Mouse (Mus musculus): ENCODE data around the gene Ace3. TPM values are rescaled to one million over a fixed set of nuclear protein-coding genes. Genes with fewer than 3 reads are reported as not detected.
A peak's percentile ranks its signal among the peaks of the same experiment; 100 is the strongest.

The Ace3 gene
- polyA plus RNA-seq, 1 experiment from 2014 or later: not detected

DNA sequence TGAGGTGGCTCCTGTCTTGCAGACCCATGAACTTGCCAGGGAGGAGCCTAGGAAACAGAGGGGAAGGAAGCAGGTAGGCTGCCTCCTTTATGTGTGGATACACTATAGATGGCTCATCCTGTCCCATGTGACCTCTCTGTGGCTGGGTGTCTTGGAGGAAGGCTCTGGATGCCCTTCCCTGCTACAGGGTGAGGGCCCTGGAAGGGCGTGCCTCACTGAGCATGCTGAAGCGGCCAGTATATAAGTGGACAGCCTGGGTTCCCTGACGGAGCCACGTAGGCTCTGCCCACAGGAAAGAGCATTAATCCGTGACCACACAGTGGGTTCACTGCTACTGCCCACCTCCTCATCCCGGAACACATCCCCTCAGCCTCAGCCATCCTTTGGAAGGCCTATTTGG, 5.0 kb upstream of the Ace3 start:
- H3K4me3 ChIP-seq (ENCODE audit: low read depth, low read length): no peak overlapping the region
- DNase-seq (ENCODE audit: low spot score) (no peak), ATAC-seq (ENCODE audit: low read depth) (no peak)
- WGBS: 64% methylated on average over 6 of the region's 6 CpGs
- no peaks in the 10 kb centered on the region for H3K9me3 ChIP-seq (ENCODE audit: control insufficient read depth, low read length)
- H3K4me2 ChIP-seq (ENCODE audit: low read depth, low read length): no peak overlapping the region
- H3K4me1 ChIP-seq (ENCODE audit: control insufficient read depth, insufficient read depth, low read length): no peaks in the 10 kb centered on the region
- no peak overlapping the region for H3K27ac ChIP-seq (replicated peaks; ENCODE audit: low read depth, low read length)
- no peak overlapping the region for H3K9ac ChIP-seq (ENCODE audit: low read depth, low read length)
- no peaks in the 10 kb centered on the region for H3K36me3 ChIP-seq (ENCODE audit: control insufficient read depth, insufficient read depth, low read length)
- H3K27me3 ChIP-seq (replicated peaks; ENCODE audit: control insufficient read depth, insufficient read depth, low read length): no peaks in the 10 kb centered on the region

DNA sequence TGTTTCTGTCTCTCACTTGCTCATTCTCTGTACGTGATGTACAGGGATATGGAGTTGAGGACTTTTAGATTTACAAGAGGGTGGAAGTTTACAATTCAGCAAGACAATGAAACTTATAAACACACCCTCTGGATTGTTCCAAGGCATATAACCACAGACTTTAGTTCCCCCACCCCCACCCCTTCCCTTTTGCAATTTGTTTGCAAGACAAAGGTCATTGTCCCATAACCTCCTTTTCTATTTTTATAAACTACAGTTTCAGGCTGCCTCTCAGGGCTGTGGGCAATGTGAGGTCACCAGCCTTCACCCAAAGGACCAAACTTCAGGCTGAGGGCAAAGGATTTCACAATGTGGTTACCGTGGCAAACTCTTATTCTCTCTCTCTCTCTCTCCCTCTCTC, 4.2 kb upstream of the Ace3 start:
- H3K27me3 ChIP-seq (replicated peaks; ENCODE audit: control insufficient read depth, insufficient read depth, low read length): no peaks in the 10 kb centered on the region
- 67% methylated on average over 2 of the region's 2 CpGs for WGBS
- H3K36me3 ChIP-seq (ENCODE audit: control insufficient read depth, insufficient read depth, low read length): no peaks in the 10 kb centered on the region
- no peak overlapping the region for H3K27ac ChIP-seq (replicated peaks; ENCODE audit: low read depth, low read length)
- ATAC-seq (ENCODE audit: low read depth): no peak
- no peak overlapping the region for H3K4me3 ChIP-seq (ENCODE audit: low read depth, low read length)
- no peak overlapping the region for H3K4me2 ChIP-seq (ENCODE audit: low read depth, low read length)
- no peak for DNase-seq (ENCODE audit: low spot score)
- H3K9me3 ChIP-seq (ENCODE audit: control insufficient read depth, low read length): no peaks in the 10 kb centered on the region
- H3K9ac ChIP-seq (ENCODE audit: low read depth, low read length): no peak overlapping the region
- no peaks in the 10 kb centered on the region for H3K4me1 ChIP-seq (ENCODE audit: control insufficient read depth, insufficient read depth, low read length)

DNA sequence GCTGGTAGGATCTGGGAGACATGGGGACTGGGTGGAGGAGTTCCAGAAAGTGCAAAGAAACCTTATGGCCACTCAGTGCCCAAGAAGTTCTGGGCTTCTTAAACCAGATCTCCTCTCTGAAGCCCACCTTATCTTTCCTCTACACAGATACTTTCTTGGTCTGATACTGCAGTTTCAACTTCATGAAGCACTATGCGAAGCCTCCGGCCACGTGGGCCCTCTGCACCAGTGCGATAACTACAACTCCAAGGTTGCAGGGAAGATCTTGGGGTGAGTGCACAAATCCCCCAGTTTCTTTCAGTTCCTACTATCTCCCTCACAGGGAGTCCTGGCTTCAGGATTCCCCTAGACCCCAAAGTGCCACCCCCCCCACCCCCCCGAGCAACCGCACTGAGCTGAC, 5.6 kb downstream of the Ace3 start:
- no peaks in the 10 kb centered on the region for H3K36me3 ChIP-seq (ENCODE audit: control insufficient read depth, insufficient read depth, low read length)
- H3K9me3 ChIP-seq (ENCODE audit: control insufficient read depth, low read length): no peaks in the 10 kb centered on the region
- H3K9ac ChIP-seq (ENCODE audit: low read depth, low read length): no peak overlapping the region
- H3K4me2 ChIP-seq (ENCODE audit: low read depth, low read length): no peak overlapping the region
- no peak for DNase-seq (ENCODE audit: low spot score)
- ATAC-seq (ENCODE audit: low read depth): no peak
- 94% methylated on average over 6 of the region's 6 CpGs for WGBS
- no peaks in the 10 kb centered on the region for H3K27me3 ChIP-seq (replicated peaks; ENCODE audit: control insufficient read depth, insufficient read depth, low read length)
- H3K4me3 ChIP-seq (ENCODE audit: low read depth, low read length): no peak overlapping the region
- no peak overlapping the region for H3K27ac ChIP-seq (replicated peaks; ENCODE audit: low read depth, low read length)
- H3K4me1 ChIP-seq (ENCODE audit: control insufficient read depth, insufficient read depth, low read length): no peaks in the 10 kb centered on the region

DNA sequence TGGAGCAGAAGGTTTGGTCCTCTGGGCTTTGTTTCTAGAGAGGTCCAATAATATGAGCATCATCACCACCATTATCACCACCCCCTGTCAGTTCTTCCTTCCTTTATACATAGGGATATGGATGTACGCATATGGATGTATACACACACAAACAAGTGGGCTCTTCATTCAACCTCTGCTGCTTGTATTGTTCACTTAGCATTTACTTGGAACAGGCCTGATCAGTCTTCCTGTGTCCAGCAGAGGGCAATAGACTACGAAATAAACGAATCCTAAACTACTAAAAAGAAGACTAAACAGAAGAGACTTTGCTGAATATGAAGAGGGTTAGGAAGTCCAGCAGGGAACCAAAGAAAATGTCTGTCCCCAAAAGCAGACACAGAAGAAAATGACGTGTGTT, 7.2 kb downstream of the Ace3 start:
- DNase-seq (ENCODE audit: low spot score) (peak; percentile 47), ATAC-seq (ENCODE audit: low read depth) (no peak)
- Histone ChIP-seq H3K9ac (ENCODE audit: low read depth, low read length) (no peak overlapping the region), H3K4me3 (ENCODE audit: low read depth, low read length) (no peak overlapping the region), H3K36me3 (ENCODE audit: control insufficient read depth, insufficient read depth, low read length) (no peaks in the 10 kb centered on the region), H3K27me3 (replicated peaks; ENCODE audit: control insufficient read depth, insufficient read depth, low read length) (no peaks in the 10 kb centered on the region), H3K27ac (replicated peaks; ENCODE audit: low read depth, low read length) (no peak overlapping the region), H3K4me1 (ENCODE audit: control insufficient read depth, insufficient read depth, low read length) (no peaks in the 10 kb centered on the region), H3K9me3 (ENCODE audit: control insufficient read depth, low read length) (no peaks in the 10 kb centered on the region), H3K4me2 (ENCODE audit: low read depth, low read length) (no peak overlapping the region)
- WGBS: 41% methylated on average over 4 of the region's 4 CpGs

DNA sequence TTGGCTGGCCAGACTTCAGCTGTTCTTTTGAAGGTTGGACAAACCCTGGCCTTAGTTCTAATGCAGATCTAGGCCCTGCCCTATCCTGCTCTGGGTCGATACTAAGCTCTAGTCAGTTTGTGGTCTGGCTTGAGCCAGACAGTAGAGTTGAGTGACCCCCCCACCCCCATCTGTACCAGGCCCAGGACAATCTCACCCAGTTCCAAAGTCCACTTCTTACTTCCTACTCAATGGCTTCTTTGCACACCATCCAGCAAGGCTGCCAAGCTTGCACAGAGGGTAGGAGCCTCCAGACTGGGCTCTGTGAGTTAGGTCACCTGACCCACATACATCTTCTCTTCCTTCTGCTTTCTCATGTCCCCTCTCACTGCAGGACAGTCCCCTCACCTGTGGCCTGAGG, 10.1 kb downstream of the Ace3 start:
- Histone ChIP-seq H3K27me3 (replicated peaks; ENCODE audit: control insufficient read depth, insufficient read depth, low read length) (0 out of 2 replicates have a peak, but pooled peaks cover 10% of the 10 kb centered on the region), H3K27ac (replicated peaks; ENCODE audit: low read depth, low read length) (no peak overlapping the region), H3K4me1 (ENCODE audit: control insufficient read depth, insufficient read depth, low read length) (no peaks in the 10 kb centered on the region), H3K9ac (ENCODE audit: low read depth, low read length) (no peak overlapping the region), H3K4me3 (ENCODE audit: low read depth, low read length) (no peak overlapping the region), H3K9me3 (ENCODE audit: control insufficient read depth, low read length) (no peaks in the 10 kb centered on the region), H3K4me2 (ENCODE audit: low read depth, low read length) (no peak overlapping the region), H3K36me3 (ENCODE audit: control insufficient read depth, insufficient read depth, low read length) (no peaks in the 10 kb centered on the region)
- no peak for ATAC-seq (ENCODE audit: low read depth)
- DNase-seq (ENCODE audit: low spot score): no peak
- WGBS: 92% methylated on average over 1 of the region's 1 CpGs

DNA sequence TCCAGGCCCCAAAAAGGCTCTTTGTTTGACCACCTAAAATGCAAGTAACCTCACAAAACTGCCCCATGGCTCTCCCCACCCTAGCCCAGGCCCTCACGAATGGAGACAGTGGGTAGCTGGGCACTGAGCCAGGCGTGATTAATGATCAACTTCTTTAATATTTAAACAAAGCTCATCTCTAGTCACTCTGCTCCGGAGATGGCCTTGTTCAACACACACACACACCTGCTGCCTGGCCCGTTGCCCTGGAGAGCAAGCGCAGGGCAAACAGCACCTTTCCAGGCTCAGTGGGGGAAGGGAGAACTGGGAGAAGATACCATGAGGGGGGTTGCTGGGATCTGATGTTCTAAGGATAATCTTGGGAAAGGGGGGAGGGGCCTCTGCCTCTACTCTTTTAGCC, 11.5 kb downstream of the Ace3 start:
- Histone ChIP-seq H3K27me3 (replicated peaks; ENCODE audit: control insufficient read depth, insufficient read depth, low read length) (0 out of 2 replicates have a peak, but pooled peaks cover 11% of the 10 kb centered on the region), H3K27ac (replicated peaks; ENCODE audit: low read depth, low read length) (no peak overlapping the region), H3K4me3 (ENCODE audit: low read depth, low read length) (no peak overlapping the region), H3K9ac (ENCODE audit: low read depth, low read length) (no peak overlapping the region), H3K9me3 (ENCODE audit: control insufficient read depth, low read length) (no peaks in the 10 kb centered on the region), H3K36me3 (ENCODE audit: control insufficient read depth, insufficient read depth, low read length) (no peaks in the 10 kb centered on the region), H3K4me1 (ENCODE audit: control insufficient read depth, insufficient read depth, low read length) (no peaks in the 10 kb centered on the region), H3K4me2 (ENCODE audit: low read depth, low read length) (no peak overlapping the region)
- WGBS: 55% methylated on average over 5 of the region's 5 CpGs
- DNase-seq (ENCODE audit: low spot score) (no peak), ATAC-seq (ENCODE audit: low read depth) (no peak)

DNA sequence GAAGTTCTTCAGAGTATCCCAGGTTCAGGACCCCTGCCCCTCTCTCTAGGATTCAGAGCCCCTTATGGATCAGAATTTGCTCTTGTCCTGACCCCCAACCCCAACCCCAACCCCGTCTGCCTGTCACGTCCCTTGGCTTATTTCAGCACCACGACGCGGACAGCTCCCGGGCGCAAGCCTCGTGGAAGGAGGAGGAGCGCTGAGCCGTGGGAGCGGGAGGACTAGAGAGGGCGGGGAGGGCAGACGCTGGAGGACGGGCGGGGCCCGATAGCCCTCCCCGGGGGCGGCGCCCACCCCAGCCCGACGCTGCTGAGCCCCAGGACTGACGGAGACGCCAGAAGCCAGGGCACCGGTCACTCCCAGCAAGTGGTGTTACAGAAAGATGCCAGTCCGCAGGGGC, 13.3 kb downstream of the Ace3 start, which contains the start of gene Kcnh6:
Gene Kcnh6, plus strand, starts transcription at position 304 of the 400 bp plus-strand sequence.
- H3K27ac ChIP-seq (replicated peaks; ENCODE audit: low read depth, low read length): no peak within 1 kb of the TSS
- H3K4me2 ChIP-seq (ENCODE audit: low read depth, low read length): peak within 1 kb of the TSS; percentile 65
- no peaks in the 10 kb centered on the region for H3K36me3 ChIP-seq (ENCODE audit: control insufficient read depth, insufficient read depth, low read length)
- ATAC-seq (ENCODE audit: low read depth) (peak; percentile 54; the same call in 1 of the 2 replicates), DNase-seq (ENCODE audit: low spot score) (peak; percentile 85)
- H3K27me3 ChIP-seq (replicated peaks; ENCODE audit: control insufficient read depth, insufficient read depth, low read length): 0 out of 2 replicates have a peak, but pooled peaks cover 11% of the 10 kb centered on the region
- H3K4me1 ChIP-seq (ENCODE audit: control insufficient read depth, insufficient read depth, low read length): peaks cover 2% of the 10 kb centered on the region; the same call in 1 of the 2 replicates
- WGBS: 3% methylated on average over 12 of the region's 25 CpGs
- H3K9me3 ChIP-seq (ENCODE audit: control insufficient read depth, low read length): no peaks in the 10 kb centered on the region
- peak within 1 kb of the TSS; percentile 28 for H3K4me3 ChIP-seq (ENCODE audit: low read depth, low read length)
- no peak within 1 kb of the TSS for H3K9ac ChIP-seq (ENCODE audit: low read depth, low read length)

DNA sequence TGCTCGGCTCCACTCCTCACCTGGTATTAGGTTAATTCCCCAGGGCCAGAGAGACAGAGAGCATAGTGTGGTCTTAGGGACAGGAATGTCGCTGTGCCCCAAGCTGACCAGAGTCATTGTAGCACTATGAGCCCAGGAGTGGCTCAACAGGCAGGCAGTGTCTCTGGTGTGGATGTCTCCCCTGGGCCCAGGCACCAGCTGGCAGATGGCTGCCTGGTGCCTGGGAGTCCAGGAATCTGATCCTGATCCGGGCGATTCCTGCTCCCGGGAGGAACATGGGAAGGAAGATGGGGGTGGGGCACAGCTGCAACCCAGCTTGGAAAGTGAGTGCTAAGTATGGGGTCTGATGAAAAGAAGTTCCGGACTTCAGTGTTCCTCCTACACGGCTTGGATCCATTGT, 18.2 kb downstream of the Ace3 start:
- no peak overlapping the region for H3K9ac ChIP-seq (ENCODE audit: low read depth, low read length)
- WGBS: 35% methylated on average over 7 of the region's 7 CpGs
- no peaks in the 10 kb centered on the region for H3K9me3 ChIP-seq (ENCODE audit: control insufficient read depth, low read length)
- H3K4me3 ChIP-seq (ENCODE audit: low read depth, low read length): no peak overlapping the region
- ATAC-seq (ENCODE audit: low read depth): peak; percentile 60; the same call in 1 of the 2 replicates
- H3K36me3 ChIP-seq (ENCODE audit: control insufficient read depth, insufficient read depth, low read length): no peaks in the 10 kb centered on the region
- DNase-seq (ENCODE audit: low spot score): peak; percentile 58
- no peak overlapping the region for H3K4me2 ChIP-seq (ENCODE audit: low read depth, low read length)
- H3K4me1 ChIP-seq (ENCODE audit: control insufficient read depth, insufficient read depth, low read length): peaks cover 14% of the 10 kb centered on the region; the same call in 1 of the 2 replicates
- H3K27ac ChIP-seq (replicated peaks; ENCODE audit: low read depth, low read length): no peak overlapping the region
- H3K27me3 ChIP-seq (replicated peaks; ENCODE audit: control insufficient read depth, insufficient read depth, low read length): 0 out of 2 replicates have a peak, but pooled peaks cover 11% of the 10 kb centered on the region

DNA sequence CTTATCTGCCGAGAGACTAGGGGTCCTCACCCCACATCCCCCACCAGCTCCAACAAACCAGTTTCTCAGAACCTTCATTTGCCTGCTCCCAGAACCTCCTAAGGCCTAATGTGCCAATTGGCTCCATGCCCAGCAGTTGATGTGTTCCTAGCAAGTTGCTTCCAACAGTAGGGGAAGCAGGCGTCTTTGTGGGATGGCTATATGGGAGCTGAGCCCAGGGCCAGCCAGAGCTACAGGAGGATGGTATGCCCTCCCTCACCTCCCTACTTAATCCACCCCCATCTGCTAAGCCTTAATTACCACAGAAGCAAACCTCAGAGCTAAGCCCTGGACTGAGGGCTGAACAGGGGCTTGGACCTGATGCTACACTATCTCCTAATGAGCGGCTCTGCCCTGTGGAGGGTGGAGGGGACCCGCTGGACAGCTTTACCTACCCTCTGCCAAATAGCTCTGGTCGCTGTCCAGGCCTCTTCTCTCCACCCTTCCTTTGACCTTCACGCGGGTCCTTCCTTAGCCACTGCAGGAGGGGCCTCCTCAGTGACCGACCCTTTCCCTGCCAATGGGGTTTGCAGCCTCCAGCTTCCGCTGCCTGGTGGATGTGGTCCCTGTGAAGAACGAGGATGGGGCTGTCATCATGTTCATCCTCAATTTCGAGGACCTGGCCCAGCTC, 19.2 kb downstream of the Ace3 start:
- peak; percentile 81 for DNase-seq (ENCODE audit: low spot score)
- Histone ChIP-seq H3K27me3 (replicated peaks; ENCODE audit: control insufficient read depth, insufficient read depth, low read length) (0 out of 2 replicates have a peak, but pooled peaks cover 7% of the 10 kb centered on the region), H3K4me3 (ENCODE audit: low read depth, low read length) (no peak overlapping the region), H3K4me1 (ENCODE audit: control insufficient read depth, insufficient read depth, low read length) (peaks cover 14% of the 10 kb centered on the region; the same call in 1 of the 2 replicates), H3K9me3 (ENCODE audit: control insufficient read depth, low read length) (no peaks in the 10 kb centered on the region), H3K27ac (replicated peaks; ENCODE audit: low read depth, low read length) (no peak overlapping the region), H3K9ac (ENCODE audit: low read depth, low read length) (no peak overlapping the region), H3K36me3 (ENCODE audit: control insufficient read depth, insufficient read depth, low read length) (no peaks in the 10 kb centered on the region), H3K4me2 (ENCODE audit: low read depth, low read length) (no peak overlapping the region)
- 65% methylated on average over 11 of the region's 11 CpGs for WGBS
- ATAC-seq (ENCODE audit: low read depth): peak; percentile 45

Data from embryonic facial prominence, embryonic 14.5 days (tissue).